Mouse (Mus musculus) liver, postnatal 0 days (tissue): ENCODE data around the gene Zcchc14. TPM values are rescaled to one million over a fixed set of nuclear protein-coding genes. Genes with fewer than 3 reads are reported as not detected.

Source experiments
- ATAC-seq: fragments of 200-750 bp; cut with Nextera tagmentation; 2 replicates; pipeline ENCODE4 v1.8.0; 2017; ENCODE audit warnings: mild to moderate bottlenecking, moderate library complexity
- DNase-seq: peaks from one replicate; pipeline ENCODE4 v3.0.0-alpha.2; 2016
- H3K27ac ChIP-seq: fragments of 300-500 bp; sonication (generic); 2 replicates; pipeline ENCODE4 v1.5.1; 2014; ENCODE audit warnings: antibody characterized with exemption, moderate library complexity, mild to moderate bottlenecking, low read depth
- H3K27me3 ChIP-seq: fragments of 300-500 bp; sonication (generic); 2 replicates; pipeline ENCODE4 v1.6.1; 2014; ENCODE audit warnings: low read length, control low read depth, mixed read lengths; ENCODE audit not compliant: insufficient read depth
- H3K36me3 ChIP-seq: fragments of 300-500 bp; sonication (generic); replicated peaks from 2 replicates; pipeline ENCODE4 v1.6.1; 2014; ENCODE audit warnings: mild to moderate bottlenecking, control low read depth, low read length, moderate library complexity, mixed read lengths; ENCODE audit not compliant: insufficient read depth
- H3K4me1 ChIP-seq: fragments of 300-500 bp; sonication (generic); 2 replicates; pipeline ENCODE4 v1.6.1; 2014; ENCODE audit warnings: antibody characterized with exemption, mild to moderate bottlenecking, control low read depth; ENCODE audit not compliant: insufficient read depth
- H3K4me2 ChIP-seq: fragments of 300-500 bp; sonication (generic); 2 replicates; pipeline ENCODE4 v1.6.1; 2014; ENCODE audit warnings: low read depth, mild to moderate bottlenecking, low read length, moderate library complexity, mixed read lengths
- H3K4me3 ChIP-seq: fragments of 300-500 bp; sonication (generic); 2 replicates; pipeline ENCODE4 v1.5.1; 2014; ENCODE audit warnings: low read depth, low read length
- H3K9ac ChIP-seq: fragments of 300-500 bp; sonication (generic); replicated peaks from 2 replicates; pipeline ENCODE4 v1.6.1; 2014; ENCODE audit warnings: mild to moderate bottlenecking, moderate library complexity
- H3K9me3 ChIP-seq: fragments of 300-500 bp; sonication (generic); 2 replicates; pipeline ENCODE4 v1.6.1; 2016; ENCODE audit warnings: mild to moderate bottlenecking, control low read depth, low read length, mixed read lengths
- CTCF ChIP-seq: sonication (generic); IDR thresholded peaks from 2 replicates; pipeline ENCODE4 v1.5.1; 2016; ENCODE audit warnings: antibody characterized with exemption, low read depth
- EP300 ChIP-seq: IDR thresholded peaks from 2 replicates; pipeline ENCODE4 v1.6.1; 2016; ENCODE audit warnings: antibody characterized with exemption, low read depth, mild to moderate bottlenecking
- WGBS: fragments of 180-500 bp; shearing (Covaris S2); extraction: QIAGEN DNeasy Blood & Tissue Kit; methylation state at CpG from one replicate; pipeline ENCODE4 v1.1.7; 2014; ENCODE audit not compliant: insufficient replicate concordance; 5-methylcytosine and 5-hydroxymethylcytosine counted together
- polyA plus RNA-seq: library from polyadenylated mRNA; unstranded; fragments of >200 nt; fragmentation: Nextera tagmentation; extraction: Ambion mirVana; gene quantifications from 2 replicates; pipeline ENCODE4 v1.2.1, GENCODE M21; 2015

The Zcchc14 gene
- polyA plus RNA-seq, 1 experiment from 2014 or later: 2.3 TPM

DNA sequence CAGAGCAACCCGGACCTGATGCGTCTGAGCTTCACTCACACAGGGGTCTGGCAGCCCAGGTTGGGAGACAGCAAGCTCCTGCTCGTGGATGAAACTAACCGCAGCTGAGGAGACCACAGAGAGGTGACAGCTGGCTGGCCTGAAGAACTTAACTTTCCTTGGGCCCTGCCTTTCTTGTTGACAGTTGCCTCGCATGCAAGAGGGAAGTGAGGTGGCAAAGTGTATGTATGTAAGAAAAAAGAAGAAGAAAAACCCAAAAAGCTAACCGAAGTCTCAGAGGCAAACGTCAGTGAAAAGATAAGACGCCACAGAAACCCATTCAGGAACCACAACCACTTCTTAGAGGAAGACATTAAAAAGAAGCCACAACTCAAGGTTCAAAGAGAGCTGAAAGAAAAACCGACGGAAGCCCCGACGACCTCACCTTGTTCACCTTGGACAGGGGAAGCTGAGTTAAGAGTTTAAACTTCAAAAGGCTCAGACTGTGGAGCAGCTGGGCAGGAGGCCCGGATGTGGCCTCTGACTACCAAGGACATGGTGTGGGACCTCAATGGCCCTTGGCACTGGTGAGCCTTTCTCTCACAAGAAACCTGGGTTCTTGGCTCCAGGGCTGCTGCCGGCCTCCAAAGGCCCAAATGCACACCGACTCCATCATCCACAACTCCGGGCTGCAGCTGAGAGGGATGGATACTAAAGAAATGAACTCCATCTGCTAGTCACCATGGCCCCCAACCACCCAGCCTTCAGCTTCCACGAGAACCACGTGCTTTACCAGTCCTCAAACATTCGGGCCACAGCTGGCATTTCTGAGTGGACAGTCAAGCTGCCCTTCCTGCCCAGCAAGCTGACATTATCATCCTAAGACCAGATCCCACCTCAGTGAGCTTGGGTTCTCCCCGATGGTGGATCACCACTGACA lies 2.1 kb downstream of the Zcchc14 start:
- Histone ChIP-seq H3K27me3 (peaks cover 34% of the 10 kb centered on the region), H3K36me3 (no peaks in the 10 kb centered on the region), H3K4me1 (peaks cover 32% of the 10 kb centered on the region), H3K4me3 (peak overlapping the region; percentile 56), H3K4me2 (peak overlapping the region; percentile 79), H3K9me3 (no peaks in the 10 kb centered on the region), H3K9ac (peak overlapping the region; percentile 69), H3K27ac (no peak overlapping the region)
- ATAC-seq (no peak), DNase-seq (no peak)
- 37% methylated on average over 20 of the region's 20 CpGs for WGBS
- TF ChIP-seq CTCF (no peak), EP300 (no peak)

DNA sequence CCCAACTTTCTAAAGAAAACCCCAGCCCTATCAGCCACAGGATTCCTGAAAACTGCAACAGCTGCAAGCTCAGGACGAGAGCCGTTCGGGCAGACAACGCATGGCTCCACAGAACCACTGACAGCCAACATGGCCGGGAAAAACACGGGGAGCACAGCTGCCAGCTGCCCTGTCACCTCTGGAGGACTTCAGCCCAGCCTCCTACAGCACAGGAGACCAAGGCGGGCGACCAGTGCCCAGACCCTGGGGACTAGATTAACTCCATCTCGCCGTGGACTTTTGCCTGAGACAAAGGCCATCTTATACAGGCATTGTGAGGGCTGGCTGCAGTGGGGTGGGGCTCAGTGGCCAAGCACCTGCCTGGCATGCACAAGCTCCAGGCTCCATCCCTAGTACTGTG lies 2.8 kb downstream of the Zcchc14 start:
- peaks cover 32% of the 10 kb centered on the region for H3K4me1 ChIP-seq
- DNase-seq (no peak), ATAC-seq (no peak)
- peaks cover 31% of the 10 kb centered on the region for H3K27me3 ChIP-seq
- no peak overlapping the region for H3K4me3 ChIP-seq
- H3K9me3 ChIP-seq: no peaks in the 10 kb centered on the region
- TF ChIP-seq CTCF: no peak
- TF ChIP-seq EP300: no peak
- peak overlapping the region; percentile 79; the same call in 1 of the 2 replicates for H3K4me2 ChIP-seq
- no peak overlapping the region for H3K9ac ChIP-seq
- WGBS: 57% methylated on average over 10 of the region's 10 CpGs
- no peaks in the 10 kb centered on the region for H3K36me3 ChIP-seq
- no peak overlapping the region for H3K27ac ChIP-seq

DNA sequence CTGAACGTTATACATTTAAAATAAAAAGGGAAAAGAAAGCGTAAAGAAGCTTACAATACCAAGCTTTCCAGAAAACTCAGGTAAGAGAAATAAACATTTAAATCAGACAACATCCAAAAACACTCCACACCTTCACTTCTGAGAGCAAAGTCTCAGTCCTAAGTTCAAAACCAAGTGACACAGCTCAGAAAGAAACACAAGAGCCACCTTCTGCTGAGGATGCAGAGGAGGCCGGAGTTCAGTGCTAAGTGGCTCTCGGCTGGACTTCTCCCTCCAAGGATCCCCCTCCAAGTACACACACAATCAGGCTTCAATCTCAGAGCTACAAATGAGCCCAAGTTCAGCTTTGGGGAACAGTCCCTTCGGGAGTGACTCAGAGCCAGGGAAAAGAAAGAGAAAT lies 3.3 kb downstream of the Zcchc14 start:
- no peak overlapping the region for H3K4me3 ChIP-seq
- ATAC-seq (no peak), DNase-seq (no peak)
- H3K9me3 ChIP-seq: no peaks in the 10 kb centered on the region
- H3K27ac ChIP-seq: no peak overlapping the region
- peaks cover 32% of the 10 kb centered on the region for H3K4me1 ChIP-seq
- H3K9ac ChIP-seq: no peak overlapping the region
- TF ChIP-seq EP300 (no peak), CTCF (no peak)
- H3K27me3 ChIP-seq: peaks cover 30% of the 10 kb centered on the region
- 0 out of 2 replicates have a peak overlapping the region, but pooled peaks have one; percentile 79 for H3K4me2 ChIP-seq
- no peaks in the 10 kb centered on the region for H3K36me3 ChIP-seq
- WGBS: 73% methylated on average over 5 of the region's 5 CpGs

DNA sequence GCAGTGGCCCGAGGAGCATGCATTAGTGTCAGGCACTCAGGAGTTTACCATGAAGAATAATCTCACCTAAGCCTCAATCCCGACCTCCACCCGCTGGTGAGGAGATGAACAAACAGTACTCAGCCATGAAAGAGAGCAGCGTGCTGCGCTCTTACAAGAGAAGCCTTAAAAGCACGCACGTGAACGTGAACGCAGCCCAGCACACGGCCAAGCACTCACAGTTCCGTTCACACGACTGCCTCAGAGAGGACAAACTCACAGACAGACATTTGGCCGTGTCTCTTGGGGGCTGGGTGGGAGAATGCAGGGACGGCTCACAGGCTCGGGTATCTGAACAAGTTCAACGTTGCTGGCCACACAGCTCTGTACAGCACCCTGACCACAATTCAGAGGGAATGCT lies 4.2 kb downstream of the Zcchc14 start:
- TF ChIP-seq CTCF (no peak), EP300 (no peak)
- Histone ChIP-seq H3K4me1 (peaks cover 29% of the 10 kb centered on the region), H3K9me3 (no peaks in the 10 kb centered on the region), H3K4me2 (no peak overlapping the region), H3K27ac (no peak overlapping the region), H3K9ac (no peak overlapping the region), H3K36me3 (no peaks in the 10 kb centered on the region), H3K4me3 (no peak overlapping the region), H3K27me3 (peaks cover 22% of the 10 kb centered on the region)
- DNase-seq (no peak), ATAC-seq (no peak)
- 59% methylated on average over 16 of the region's 16 CpGs for WGBS

DNA sequence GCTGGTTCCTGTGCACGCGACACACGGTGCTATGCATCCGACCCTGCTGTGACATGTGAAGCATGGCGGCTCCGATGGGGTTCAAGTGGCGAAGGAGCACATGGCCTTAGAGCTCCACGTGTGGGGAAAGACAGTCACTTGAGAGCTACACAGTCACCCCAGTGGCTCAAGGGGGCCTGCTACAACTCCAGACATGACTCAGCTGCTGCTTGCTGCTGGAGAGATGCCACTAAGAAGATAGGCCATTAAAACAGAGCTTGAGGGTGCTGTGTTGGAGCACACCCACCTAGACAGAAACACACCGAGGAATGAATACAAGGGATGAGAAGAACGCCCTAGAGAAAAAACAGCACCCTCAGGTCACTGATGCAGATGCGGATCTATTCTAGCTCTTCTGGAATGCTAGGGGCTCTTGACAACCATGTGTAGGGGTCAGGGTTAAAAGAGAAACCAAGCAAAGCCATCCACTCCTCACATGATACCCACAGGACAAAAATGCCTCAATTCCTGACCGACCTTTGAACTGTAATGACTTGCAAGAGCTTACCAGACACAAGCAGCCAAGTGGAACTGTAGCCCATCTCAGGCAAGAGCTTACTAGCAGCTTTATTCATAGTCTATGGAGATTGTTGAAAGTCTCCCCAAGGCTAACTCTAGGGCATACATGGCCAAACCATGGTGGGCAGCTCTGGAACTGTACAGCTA lies 5.0 kb downstream of the Zcchc14 start:
- no peak overlapping the region for H3K27ac ChIP-seq
- peaks cover 14% of the 10 kb centered on the region for H3K27me3 ChIP-seq
- ATAC-seq (no peak), DNase-seq (no peak)
- no peaks in the 10 kb centered on the region for H3K9me3 ChIP-seq
- peaks cover 31% of the 10 kb centered on the region for H3K4me1 ChIP-seq
- TF ChIP-seq CTCF (no peak), EP300 (no peak)
- H3K9ac ChIP-seq: no peak overlapping the region
- H3K4me2 ChIP-seq: no peak overlapping the region
- H3K36me3 ChIP-seq: no peaks in the 10 kb centered on the region
- H3K4me3 ChIP-seq: no peak overlapping the region
- 78% methylated on average over 12 of the region's 12 CpGs for WGBS

DNA sequence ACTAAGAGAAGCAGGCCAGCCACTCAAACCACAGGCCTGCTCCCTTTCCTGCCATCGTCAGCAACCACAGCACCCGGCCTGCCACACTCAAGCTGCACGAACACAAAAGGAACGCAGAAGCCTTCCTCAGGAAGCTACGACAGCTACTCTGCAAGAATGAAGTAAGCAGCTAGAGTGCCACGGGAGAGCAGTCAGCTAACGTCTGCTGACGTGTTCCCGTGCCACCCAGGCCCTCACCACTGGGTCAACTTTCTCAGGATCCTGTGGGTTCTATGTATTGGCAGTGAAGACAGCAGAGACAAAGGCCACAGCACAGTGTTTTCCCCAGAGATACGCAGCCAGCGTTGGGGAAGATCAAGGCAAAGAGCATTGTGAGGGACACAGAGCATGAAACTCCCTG lies 9.3 kb downstream of the Zcchc14 start:
- no peak overlapping the region for H3K27ac ChIP-seq
- no peaks in the 10 kb centered on the region for H3K36me3 ChIP-seq
- no peak for DNase-seq
- H3K9ac ChIP-seq: no peak overlapping the region
- H3K4me2 ChIP-seq: no peak overlapping the region
- WGBS: 21% methylated on average over 11 of the region's 11 CpGs
- H3K9me3 ChIP-seq: no peaks in the 10 kb centered on the region
- H3K4me1 ChIP-seq: peaks cover 10% of the 10 kb centered on the region; the same call in 1 of the 2 replicates
- H3K4me3 ChIP-seq: no peak overlapping the region
- TF ChIP-seq EP300 (no peak), CTCF (no peak)
- ATAC-seq: no peak
- H3K27me3 ChIP-seq: no peaks in the 10 kb centered on the region
